Mouse (Mus musculus) brain, adult 2 months (tissue): ENCODE results near the gene Hjurp.
"Not testable (repeated sequence)": the region's sequence is repeated elsewhere in the genome, so short reads cannot be mapped to it uniquely, and the experiment has no call there.

Experiments
- DNase-seq: peaks from one replicate; pipeline ENCODE4 v3.0.0; 2011; ENCODE audit warnings: low read depth, low spot score

The Hjurp gene

GRCm38 (mm10) chr1:88224029-88224776 lies 53.2 kb downstream of the Hjurp start:
- peak; percentile 16 for DNase-seq

- DNase-seq, result peak; percentile 24
Observed at GRCm38 (mm10) chr1:88223591-88223990, 53.8 kb downstream of the Hjurp start.

GRCm38 (mm10) chr1:88223011-88223515 lies 54.4 kb downstream of the Hjurp start:
- DNase-seq, result not testable (repeated sequence)

- no peak for DNase-seq
Observed at GRCm38 (mm10) chr1:88222216-88222615, 55.2 kb downstream of the Hjurp start.

- no peak for DNase-seq
Observed at GRCm38 (mm10) chr1:88220336-88220735, 57.1 kb downstream of the Hjurp start.

- no peak for DNase-seq
Observed at GRCm38 (mm10) chr1:88219054-88219453, 58.4 kb downstream of the Hjurp start.

GRCm38 (mm10) chr1:88218591-88218990 lies 58.8 kb downstream of the Hjurp start:
- peak; percentile 3 for DNase-seq

- DNase-seq, result peak; percentile 0
Observed at GRCm38 (mm10) chr1:88218051-88218450, 59.4 kb downstream of the Hjurp start.

GRCm38 (mm10) chr1:88217576-88217975 lies 59.9 kb downstream of the Hjurp start:
- no peak for DNase-seq

- DNase-seq, result peak; percentile 0
Observed at GRCm38 (mm10) chr1:88217144-88217543, 60.3 kb downstream of the Hjurp start.

GRCm38 (mm10) chr1:88216551-88216950 lies 60.9 kb downstream of the Hjurp start:
- peak; percentile 32 for DNase-seq

- DNase-seq, result peak; percentile 1
Observed at GRCm38 (mm10) chr1:88215466-88216380, 61.7 kb downstream of the Hjurp start.

- no peak for DNase-seq
Observed at GRCm38 (mm10) chr1:88214462-88214952, 62.9 kb downstream of the Hjurp start.

- DNase-seq, result no peak
Observed at GRCm38 (mm10) chr1:88213766-88214461, 63.5 kb downstream of the Hjurp start.

- no peak for DNase-seq
Observed at GRCm38 (mm10) chr1:88213061-88213460, 64.4 kb downstream of the Hjurp start.
